Mouse (Mus musculus) limb, embryonic 13.5 days (tissue): ENCODE measurements around the gene Clec4a3. TPM values are rescaled to one million over a fixed set of nuclear protein-coding genes. Genes with fewer than 3 reads are reported as not detected.

Source experiments
- polyA plus RNA-seq: library from polyadenylated mRNA; unstranded; fragments of >200 nt; fragmentation: Nextera tagmentation; extraction: Ambion mirVana; gene quantifications from 2 replicates; pipeline ENCODE4 v1.2.1, GENCODE M21; 2015

Clec4a3 gene
- polyA plus RNA-seq, 1 experiment from 2014 or later = 1.7 TPM

Other genes starting within 250 kb of the Clec4a3 start
- 0.25 and 0.37 TPM in 2 replicates for gene Nanog, start 245.0 kb upstream of the Clec4a3 start, polyA plus RNA-seq
- 72.7 and 83.0 TPM in 2 replicates for gene Slc2a3, start 150.9 kb upstream of the Clec4a3 start, polyA plus RNA-seq
- gene Foxj2, start 132.6 kb upstream of the Clec4a3 start, polyA plus RNA-seq = 6.4 and 7.1 TPM in 2 replicates
- 3.6 and 3.8 TPM in 2 replicates for gene C3ar1, start 96.4 kb upstream of the Clec4a3 start, polyA plus RNA-seq
- gene Necap1, start 78.0 kb upstream of the Clec4a3 start, polyA plus RNA-seq = 69.2 and 72.4 TPM in 2 replicates
- gene Clec4a1, start 30.7 kb upstream of the Clec4a3 start, polyA plus RNA-seq = 1.9 and 2.0 TPM in 2 replicates
- gene Clec4a4, start 37.9 kb downstream of the Clec4a3 start, polyA plus RNA-seq = not detected in 2 replicates
- not detected in 2 replicates for gene Clec4b1, start 97.4 kb downstream of the Clec4a3 start, polyA plus RNA-seq
- gene Clec4a2, start 153.9 kb downstream of the Clec4a3 start, polyA plus RNA-seq = 1.3 and 2.4 TPM in 2 replicates
- gene Clec4b2, start 220.4 kb downstream of the Clec4a3 start, polyA plus RNA-seq = not detected in 2 replicates